11 mouse cellular contexts compared by ENCODE assay signal in genomic region chr1:167082506-167083100, GRCm38 (mm10).
DNase-seq lines count a peak whose midpoint lies in the region; ATAC-seq lines count a peak whose summit lies in the region.
"Had no signal": no experiment of that assay in that cellular context is flagged by ENCODE, and none has a peak within 500 bp of the region (broad histone marks: within the 10 kb centered on the region; RNA-seq: fewer than 3 reads in every experiment).

No protein-coding gene starts in this region.

- no peak overlapping the region for H3K4me2 ChIP-seq in forebrain, embryonic 11.5 days (ENCODE audit: low read depth, low read length, severe bottlenecking)
- no peak overlapping the region for H3K4me2 ChIP-seq in hindbrain, embryonic 15.5 days
- H3K4me2 ChIP-seq: lung, embryonic 15.5 days had no signal

- WGBS in forebrain, embryonic 11.5 days = 16% methylated on average over 4 of the region's 4 CpGs
- 15% methylated on average over 4 of the region's 4 CpGs for WGBS in hindbrain, embryonic 15.5 days

- no peaks in the 10 kb centered on the region for H3K9me3 ChIP-seq in forebrain, embryonic 11.5 days (ENCODE audit: control insufficient read depth, low read length)
- H3K9me3 ChIP-seq in hindbrain, embryonic 15.5 days = no peaks in the 10 kb centered on the region
- H3K9me3 ChIP-seq: lung, embryonic 15.5 days had no signal

- no peak overlapping the region for H3K9ac ChIP-seq in forebrain, embryonic 11.5 days (ENCODE audit: low read length)
- H3K9ac ChIP-seq in hindbrain, embryonic 15.5 days = no peak overlapping the region
- H3K9ac ChIP-seq: lung, embryonic 15.5 days had no signal

- no peaks in the 10 kb centered on the region for H3K36me3 ChIP-seq in forebrain, embryonic 11.5 days (ENCODE audit: control insufficient read depth, insufficient read depth, low read length)
- no peaks in the 10 kb centered on the region for H3K36me3 ChIP-seq in hindbrain, embryonic 15.5 days
- H3K36me3 ChIP-seq: lung, embryonic 15.5 days had no signal

- H3K4me1 ChIP-seq in forebrain, embryonic 11.5 days (replicated peaks; ENCODE audit: control insufficient read depth, insufficient read depth, low read length) = no peaks in the 10 kb centered on the region
- H3K4me1 ChIP-seq in hindbrain, embryonic 15.5 days (replicated peaks) = peaks cover 24% of the 10 kb centered on the region
- H3K4me1 ChIP-seq: lung, embryonic 15.5 days had no signal

- ATAC-seq in forebrain, embryonic 11.5 days (replicated peaks; ENCODE audit: low FRiP score) = peak; percentile 88
- ATAC-seq in hindbrain, embryonic 15.5 days (ENCODE audit: low FRiP score, low read depth) = peak; percentile 74
- ATAC-seq in megakaryocyte-erythroid progenitor cell, adult 5-6 weeks (replicated peaks; ENCODE audit: low FRiP score, low TSS enrichment, poor library complexity, severe bottlenecking) = no peak
- ATAC-seq: intestine, postnatal 0 days had no signal

- H3K27me3 ChIP-seq in forebrain, embryonic 11.5 days (ENCODE audit: control insufficient read depth, insufficient read depth, low read length) = no peaks in the 10 kb centered on the region
- H3K27me3 ChIP-seq in hindbrain, embryonic 15.5 days = no peaks in the 10 kb centered on the region
- H3K27me3 ChIP-seq: lung, embryonic 15.5 days had no signal

- DNase-seq in embryo, embryonic 10 days (ENCODE audit: low spot score) = peak; percentile 59
- DNase-seq in forebrain, embryonic 11.5 days (ENCODE audit: low spot score) = peak; percentile 66
- DNase-seq in neural tube, embryonic 10.5 days (ENCODE audit: extremely low spot score, low spot score) = peak; percentile 45
- no peak for DNase-seq in right cerebral cortex, postnatal 10 days (ENCODE audit: low spot score in 2 of 2)
- no peak for DNase-seq in left cerebral cortex, adult 9 months (ENCODE audit: low spot score in 2 of 2)
- DNase-seq in gastrocnemius, postnatal 4 days (ENCODE audit: low spot score in 2 of 2) = no peak
- DNase-seq: cerebellum, postnatal 25 days had no signal

- peak overlapping the region; percentile 51 for H3K27ac ChIP-seq in forebrain, embryonic 11.5 days (ENCODE audit: low read depth, low read length)
- peak overlapping the region; percentile 38; the same call in 1 of the 2 replicates for H3K27ac ChIP-seq in hindbrain, embryonic 15.5 days (replicated peaks)
- H3K27ac ChIP-seq: lung, embryonic 15.5 days had no signal

- no peak overlapping the region for H3K4me3 ChIP-seq in forebrain, embryonic 11.5 days (ENCODE audit: low read depth, low read length)
- no peak overlapping the region for H3K4me3 ChIP-seq in hindbrain, embryonic 15.5 days
- H3K4me3 ChIP-seq: lung, embryonic 15.5 days had no signal

Comparison
In these comparisons a context has a peak if more than half of its experiments do, and no peak if none do; other contexts are left out.
1. DNase-seq: peak in embryo, embryonic 10 days (single experiment), forebrain, embryonic 11.5 days (single experiment) and neural tube, embryonic 10.5 days (single experiment); none in right cerebral cortex, postnatal 10 days (0 of 2), left cerebral cortex, adult 9 months (0 of 2) and gastrocnemius, postnatal 4 days (0 of 2).